8 mouse cellular contexts compared by ENCODE assay signal in the genomic region with DNA sequence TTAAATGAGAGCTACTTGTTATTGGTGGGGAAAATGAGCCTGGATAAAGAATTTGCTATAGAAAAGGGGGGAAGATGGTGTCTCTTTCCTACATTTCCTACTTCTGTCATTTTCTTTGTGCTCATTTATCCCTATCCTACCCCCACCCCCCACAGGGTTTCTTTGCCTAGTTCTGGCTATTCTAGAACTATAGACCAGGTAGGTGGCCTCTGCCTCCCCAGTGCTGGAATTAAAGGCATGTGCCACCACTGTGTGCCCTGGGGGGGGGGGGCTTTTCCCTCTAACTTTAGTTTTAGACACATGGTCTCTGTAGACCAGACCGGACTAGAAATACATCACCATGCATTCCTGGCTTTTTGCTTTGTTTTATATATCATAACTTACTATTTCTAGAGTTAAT. TPM values are rescaled to one million over a fixed set of nuclear protein-coding genes. Genes with fewer than 3 reads are reported as not detected.
A peak's percentile ranks its signal among the peaks of the same experiment; 100 is the strongest.
DNase-seq lines count a peak whose midpoint lies in the region; ATAC-seq and TF ChIP-seq lines count a peak whose summit lies in the region.

No protein-coding gene starts in this region.

- peaks cover 33% of the 10 kb centered on the region for H3K4me1 ChIP-seq in embryonic facial prominence, embryonic 15.5 days
- H3K4me1 ChIP-seq in limb, embryonic 11.5 days (ENCODE audit: control insufficient read depth, insufficient read depth, low read length), result peaks cover 4% of the 10 kb centered on the region; the same call in 1 of the 2 replicates
- 0 out of 2 replicates have a peak, but pooled peaks cover 2% of the 10 kb centered on the region for H3K4me1 ChIP-seq in olfactory bulb, adult 2 months (ENCODE audit: control insufficient read depth, insufficient read depth, low read length)

- TF ChIP-seq POLR2A in olfactory bulb, adult 2 months (IDR thresholded peaks at IDR 0.05; ENCODE audit: insufficient read depth, low read depth, low read length), result no peak

- WGBS in embryonic facial prominence, embryonic 15.5 days, result 19% methylated on average over 1 of the region's 1 CpGs
- 85% methylated on average over 1 of the region's 1 CpGs for WGBS in limb, embryonic 11.5 days
- 0% methylated on average over 1 of the region's 1 CpGs for WGBS in olfactory bulb, adult 2 months

- H3K4me2 ChIP-seq in embryonic facial prominence, embryonic 15.5 days (replicated peaks), result peak overlapping the region; percentile 76
- H3K4me2 ChIP-seq in limb, embryonic 11.5 days (ENCODE audit: low read depth, severe bottlenecking), result peak overlapping the region; percentile 83

- intact Hi-C loops in left cerebral cortex, adult 2 months (cut with DNase I), result no loop called here
- intact Hi-C loops in left cerebral cortex, postnatal 10 days (cut with DNase I), result no loop called here
- intact Hi-C loops in left cerebral cortex, postnatal 14 days (cut with DNase I), result no loop called here

- H3K27ac ChIP-seq in left cerebral cortex, adult 2 months, result no peak overlapping the region
- no peak overlapping the region for H3K27ac ChIP-seq in embryonic facial prominence, embryonic 15.5 days (replicated peaks)
- no peak overlapping the region for H3K27ac ChIP-seq in limb, embryonic 11.5 days (replicated peaks; ENCODE audit: low read depth, low read length)
- H3K27ac ChIP-seq in olfactory bulb, adult 2 months (ENCODE audit: insufficient read depth, low read depth, low read length), result no peak overlapping the region

- ATAC-seq in embryonic facial prominence, embryonic 15.5 days (ENCODE audit: insufficient number of reproducible peaks, low FRiP score, low TSS enrichment, low read depth), result no peak
- no peak for ATAC-seq in limb, embryonic 11.5 days (ENCODE audit: insufficient number of reproducible peaks, low FRiP score, low TSS enrichment, low read depth)

- peak overlapping the region; percentile 89 for H3K4me3 ChIP-seq in left cerebral cortex, adult 2 months
- H3K4me3 ChIP-seq in embryonic facial prominence, embryonic 15.5 days (replicated peaks), result peak overlapping the region; percentile 74
- H3K4me3 ChIP-seq in limb, embryonic 11.5 days (ENCODE audit: low read depth, low read length), result peak overlapping the region; percentile 58
- peak overlapping the region; percentile 39 for H3K4me3 ChIP-seq in olfactory bulb, adult 2 months (ENCODE audit: insufficient read depth, low read depth, low read length)

- no peaks in the 10 kb centered on the region for H3K9me3 ChIP-seq in embryonic facial prominence, embryonic 15.5 days (replicated peaks)
- no peaks in the 10 kb centered on the region for H3K9me3 ChIP-seq in limb, embryonic 11.5 days (ENCODE audit: control insufficient read depth, low read length)

- peak overlapping the region; percentile 99 for H3K9ac ChIP-seq in embryonic facial prominence, embryonic 15.5 days
- H3K9ac ChIP-seq in limb, embryonic 11.5 days (ENCODE audit: low read length), result 0 out of 2 replicates have a peak overlapping the region, but pooled peaks have one; percentile 39

- TF ChIP-seq CTCF in left cerebral cortex, adult 2 months (IDR thresholded peaks at IDR 0.05), result no peak
- TF ChIP-seq CTCF in olfactory bulb, adult 2 months (IDR thresholded peaks at IDR 0.05; ENCODE audit: insufficient read depth, low read depth, low read length), result no peak

- peaks cover 49% of the 10 kb centered on the region for H3K36me3 ChIP-seq in embryonic facial prominence, embryonic 15.5 days
- H3K36me3 ChIP-seq in limb, embryonic 11.5 days (ENCODE audit: control insufficient read depth, insufficient read depth, low read length), result peaks cover 24% of the 10 kb centered on the region

- no peak for DNase-seq in left cerebral cortex, adult 2 months (ENCODE audit: extremely low spot score in 1 of 2, low spot score in 2 of 2)
- no peak for DNase-seq in left cerebral cortex, postnatal 10 days (ENCODE audit: extremely low spot score in 1 of 2, low spot score in 2 of 2)
- no peak for DNase-seq in limb, embryonic 11.5 days (ENCODE audit: low spot score)
- no peak for DNase-seq in adrenal gland, postnatal 4 days (ENCODE audit: low spot score in 2 of 2)
- DNase-seq in frontal cortex, postnatal 10 days (ENCODE audit: low spot score in 2 of 2), result no peak
- no peak for DNase-seq in left cerebral cortex, postnatal 14 days (ENCODE audit: low spot score in 2 of 2)

- H3K27me3 ChIP-seq in embryonic facial prominence, embryonic 15.5 days, result no peaks in the 10 kb centered on the region
- H3K27me3 ChIP-seq in limb, embryonic 11.5 days (ENCODE audit: control insufficient read depth, insufficient read depth, low read length), result no peaks in the 10 kb centered on the region

RNA-seq across cellular contexts. Expression of a gene that starts 3.1 kb away (rescaled TPM):
- 100 to 1,000 TPM; 243 to 256 TPM for total RNA-seq in left cerebral cortex, adult 2 months (2021)
- total RNA-seq in left cerebral cortex, postnatal 10 days (2021), result 100 to 1,000 TPM; 283 to 303 TPM
- 76.4 and 82.6 TPM in 2 replicates for polyA plus RNA-seq in embryonic facial prominence, embryonic 15.5 days (2015; fragmentation: Nextera tagmentation; extraction: Ambion mirVana)
- 161 and 180 TPM in 2 replicates for polyA plus RNA-seq in limb, embryonic 11.5 days (2014; fragmentation: Nextera tagmentation; extraction: Ambion mirVana)
- 295 and 1,081 TPM in 2 replicates for polyA plus RNA-seq in olfactory bulb, adult 2 months (2012; ENCODE audit: insufficient read depth, insufficient read length, low replicate concordance, missing spikeins)
- total RNA-seq in adrenal gland, postnatal 4 days (2021), result 100 to 1,000 TPM; 282 to 365 TPM
- 100 to 1,000 TPM; 260 to 278 TPM for total RNA-seq in left cerebral cortex, postnatal 14 days (2021)

RNA-seq across cellular contexts. Expression of a gene that starts 36.7 kb away (rescaled TPM):
- total RNA-seq in left cerebral cortex, adult 2 months (2021), result 10 to 100 TPM; 14.4 to 15.9 TPM
- 10 to 100 TPM; 12.6 to 12.8 TPM for total RNA-seq in left cerebral cortex, postnatal 10 days (2021)
- 14.5 and 17.5 TPM in 2 replicates for polyA plus RNA-seq in embryonic facial prominence, embryonic 15.5 days (2015; fragmentation: Nextera tagmentation; extraction: Ambion mirVana)
- 35.2 and 38.0 TPM in 2 replicates for polyA plus RNA-seq in limb, embryonic 11.5 days (2014; fragmentation: Nextera tagmentation; extraction: Ambion mirVana)
- polyA plus RNA-seq in olfactory bulb, adult 2 months (2012; ENCODE audit: insufficient read depth, insufficient read length, low replicate concordance, missing spikeins), result not detected in 2 replicates
- total RNA-seq in adrenal gland, postnatal 4 days (2021), result 10 to 100 TPM; 13.3 to 13.9 TPM
- total RNA-seq in left cerebral cortex, postnatal 14 days (2021), result 10 to 100 TPM; 12.4 to 13.8 TPM

RNA-seq across cellular contexts. Expression of a gene that starts 52.9 kb away (rescaled TPM):
- total RNA-seq in left cerebral cortex, adult 2 months (2021), result 10 to 100 TPM; 31.8 to 35.8 TPM
- 10 to 100 TPM; 32.8 to 35.7 TPM for total RNA-seq in left cerebral cortex, postnatal 10 days (2021)
- 21.5 and 24.1 TPM in 2 replicates for polyA plus RNA-seq in embryonic facial prominence, embryonic 15.5 days (2015; fragmentation: Nextera tagmentation; extraction: Ambion mirVana)
- 22.3 and 26.3 TPM in 2 replicates for polyA plus RNA-seq in limb, embryonic 11.5 days (2014; fragmentation: Nextera tagmentation; extraction: Ambion mirVana)
- polyA plus RNA-seq in olfactory bulb, adult 2 months (2012; ENCODE audit: insufficient read depth, insufficient read length, low replicate concordance, missing spikeins), result not detected in 2 replicates
- total RNA-seq in adrenal gland, postnatal 4 days (2021), result 10 to 100 TPM; 23.6 to 24.2 TPM
- total RNA-seq in left cerebral cortex, postnatal 14 days (2021), result 10 to 100 TPM; 30.6 to 30.7 TPM

RNA-seq across cellular contexts. Expression of a gene that starts 56.3 kb away (rescaled TPM):
- 10 to 100 TPM; 46.3 to 59.0 TPM for total RNA-seq in left cerebral cortex, adult 2 months (2021)
- 10 to 100 TPM; 48.7 to 52.7 TPM for total RNA-seq in left cerebral cortex, postnatal 10 days (2021)
- 19.8 and 20.3 TPM in 2 replicates for polyA plus RNA-seq in embryonic facial prominence, embryonic 15.5 days (2015; fragmentation: Nextera tagmentation; extraction: Ambion mirVana)
- polyA plus RNA-seq in limb, embryonic 11.5 days (2014; fragmentation: Nextera tagmentation; extraction: Ambion mirVana), result 21.7 and 31.2 TPM in 2 replicates
- not detected in 2 replicates for polyA plus RNA-seq in olfactory bulb, adult 2 months (2012; ENCODE audit: insufficient read depth, insufficient read length, low replicate concordance, missing spikeins)
- 10 to 100 TPM; 63.6 to 74.4 TPM for total RNA-seq in adrenal gland, postnatal 4 days (2021)
- 10 to 100 TPM; 43.9 to 51.8 TPM for total RNA-seq in left cerebral cortex, postnatal 14 days (2021)

Comparison
In these comparisons a context has a peak if more than half of its experiments do, and no peak if none do; other contexts are left out.
1. H3K4me3 ChIP-seq: peak in every context shown above with its lines; median percentile 89 in left cerebral cortex, adult 2 months; 74 in embryonic facial prominence, embryonic 15.5 days; 58 in limb, embryonic 11.5 days; 39 in olfactory bulb, adult 2 months.